Mouse (Mus musculus) myocyte (in vitro differentiated cells): ENCODE measurements around the gene Ace2.

Experiments used
- CEBPB ChIP-seq: IDR thresholded peaks from 2 replicates; pipeline ENCODE4 v1.6.1; 2011; ENCODE audit warnings: mild to moderate bottlenecking, moderate library complexity; ENCODE audit not compliant: poor library complexity, insufficient read depth, severe bottlenecking
- E2F4 ChIP-seq: IDR thresholded peaks from one replicate; pipeline ENCODE4 v1.6.1; 2011; ENCODE audit warnings: mild to moderate bottlenecking, control low read depth, moderate library complexity; ENCODE audit not compliant: insufficient read depth
- MAX ChIP-seq: IDR thresholded peaks from one replicate; pipeline ENCODE4 v1.6.1; 2011; ENCODE audit warnings: low read depth, mild to moderate bottlenecking, control low read depth
- MYOD1 ChIP-seq, 3 experiments: IDR thresholded peaks; one replicate each; pipeline ENCODE4 v1.6.1; 2011; ENCODE audit warnings: control low read depth in 2 of 3, low read depth in 2 of 3, mild to moderate bottlenecking in 2 of 3, moderate library complexity in 1 of 3; ENCODE audit not compliant: insufficient read length in 2 of 3, control insufficient read depth in 1 of 3
- MYOG ChIP-seq, 3 experiments: IDR thresholded peaks; one replicate each; pipeline ENCODE4 v1.6.1; 2011; ENCODE audit warnings: control low read depth in 2 of 3, low read depth in 2 of 3, mild to moderate bottlenecking in 2 of 3; ENCODE audit not compliant: insufficient read length in 2 of 3, control insufficient read depth in 1 of 3, insufficient read depth in 1 of 3
- POLR2A ChIP-seq: IDR thresholded peaks from one replicate; pipeline ENCODE4 v1.6.1; 2011; ENCODE audit warnings: low read depth, mild to moderate bottlenecking, control low read depth, moderate library complexity; ENCODE audit not compliant: insufficient read length
- POLR2AphosphoS2 ChIP-seq: IDR thresholded peaks from one replicate; pipeline ENCODE4 v1.6.1; 2011; ENCODE audit warnings: low read depth, control low read depth; ENCODE audit not compliant: insufficient read length
- REST ChIP-seq: IDR thresholded peaks from one replicate; pipeline ENCODE4 v1.6.1; 2011; ENCODE audit warnings: mild to moderate bottlenecking, control low read depth, moderate library complexity; ENCODE audit not compliant: insufficient read depth, insufficient read length
- SRF ChIP-seq: IDR thresholded peaks from one replicate; pipeline ENCODE4 v1.6.1; 2011; ENCODE audit warnings: low read depth; ENCODE audit not compliant: control insufficient read depth, insufficient read length
- TCF12 ChIP-seq: IDR thresholded peaks from one replicate; pipeline ENCODE4 v1.6.1; 2011; ENCODE audit warnings: mild to moderate bottlenecking, control low read depth; ENCODE audit not compliant: poor library complexity, insufficient read depth, severe bottlenecking
- TCF3 ChIP-seq: IDR thresholded peaks from one replicate; pipeline ENCODE4 v1.6.1; 2011; ENCODE audit warnings: low read depth, control low read depth; ENCODE audit not compliant: insufficient read length
- USF1 ChIP-seq: IDR thresholded peaks from one replicate; pipeline ENCODE4 v1.6.1; 2011; ENCODE audit warnings: low read depth, mild to moderate bottlenecking, control low read depth, moderate library complexity

DNA sequence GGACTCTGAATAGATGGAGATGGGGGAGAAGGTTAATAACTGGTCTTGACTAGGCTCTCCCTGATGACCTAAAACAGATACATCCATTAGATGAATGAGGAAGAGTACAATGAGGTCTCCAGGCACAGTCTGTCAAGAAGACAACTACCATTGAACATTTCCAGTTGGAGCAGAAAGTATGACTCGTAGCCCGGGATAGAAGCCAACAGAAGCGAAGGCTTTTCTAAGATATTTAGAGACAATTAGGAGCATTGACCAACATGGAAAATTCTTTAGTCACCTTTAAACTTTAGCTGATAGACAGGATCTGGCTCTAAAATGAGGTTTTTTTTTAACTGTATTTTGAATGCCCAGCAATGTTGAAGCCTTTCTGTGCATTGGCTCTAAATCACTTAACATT lies 5.6 kb upstream of the Ace2 start:
- TF ChIP-seq E2F4: no peak
- no peak for TF ChIP-seq SRF
- no peak for TF ChIP-seq POLR2A
- TF ChIP-seq TCF12: no peak
- TF ChIP-seq USF1: no peak
- TF ChIP-seq POLR2AphosphoS2: no peak
- TF ChIP-seq MAX: no peak
- TF ChIP-seq TCF3: no peak
- no peak for TF ChIP-seq MYOD1 (IDR thresholded peaks at IDR 0.05; ENCODE audit: control insufficient read depth in 1 of 3, insufficient read length in 2 of 3, low read depth in 2 of 3)
- no peak for TF ChIP-seq MYOG (IDR thresholded peaks at IDR 0.05; ENCODE audit: control insufficient read depth in 1 of 3, insufficient read depth in 1 of 3, insufficient read length in 2 of 3, low read depth in 2 of 3)
- no peak for TF ChIP-seq CEBPB
- no peak for TF ChIP-seq REST
